Mouse (Mus musculus) adrenal gland, postnatal 4 days (tissue): Measurements from ENCODE around the gene Mrps22. TPM values are rescaled to one million over a fixed set of nuclear protein-coding genes. Genes with fewer than 3 reads are reported as not detected.

Experiments used
- DNase-seq, 2 experiments: peaks; one replicate each; pipeline ENCODE4 v3.0.0; 2021 to 2022; ENCODE audit warnings: low spot score in 2 of 2, mixed read lengths in 2 of 2
- long read RNA-seq, 2 experiments: library from polyadenylated mRNA; stranded (forward); transcript quantifications; one replicate each; pipeline ENCODE4 v2.0.0; 2021
- total RNA-seq, 2 experiments: library from RNA; stranded (reverse); gene quantifications; 2 replicates each; pipeline ENCODE4 v1.2.3; 2021

Gene Mrps22
- 10 to 100 TPM; 48.5 to 56.7 TPM for total RNA-seq
- long read RNA-seq, experiment 1, transcript Mrps22-201 (8 exons, 1,197 nt): major isoform, 33 of 66 reads
- long read RNA-seq, experiment 1, partial matches to known transcripts: 30 of 66 reads
- long read RNA-seq, experiment 1, other reads (novel, unspliced or antisense): 3 of 66 reads
- long read RNA-seq, experiment 2, transcript Mrps22-201 (8 exons, 1,197 nt): major isoform, 37 of 54 reads
- long read RNA-seq, experiment 2, partial matches to known transcripts: 13 of 54 reads
- long read RNA-seq, experiment 2, other reads (novel, unspliced or antisense): 4 of 54 reads

DNA sequence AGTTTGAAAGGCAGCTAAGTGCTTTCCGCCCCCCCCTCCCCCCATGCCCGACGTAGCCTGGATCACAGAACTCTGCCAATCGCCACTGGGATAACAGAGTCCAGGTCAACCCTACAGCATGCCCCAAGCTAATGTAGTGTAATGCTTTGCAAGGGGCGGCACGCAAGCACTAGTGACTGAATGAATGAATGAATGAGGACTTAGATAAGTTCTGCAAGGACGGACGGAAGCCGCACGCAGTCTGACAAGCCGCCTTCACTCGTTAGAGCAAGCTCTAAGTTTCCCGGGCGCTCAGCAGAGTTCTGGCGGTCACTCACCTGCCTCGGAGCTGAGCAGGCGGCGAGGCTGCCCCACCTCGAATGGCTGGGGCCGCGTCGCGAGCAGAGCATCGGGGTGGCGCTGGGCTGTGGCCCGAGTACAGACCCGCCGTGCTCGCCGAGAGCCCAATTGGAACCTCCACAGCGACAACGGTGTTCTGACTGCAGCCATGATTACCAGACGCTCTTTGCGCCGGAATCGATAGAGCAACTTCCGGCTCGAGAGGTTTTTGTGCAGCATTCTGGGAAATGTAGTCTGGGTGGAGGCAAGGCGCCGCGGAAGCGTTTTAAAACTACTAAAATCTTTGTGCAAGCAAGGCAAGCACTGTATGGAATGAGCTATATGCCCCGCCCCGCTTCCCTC, at the start of gene Mrps22:
Gene Mrps22, minus strand, starts transcription at position 505 of the 681 bp plus-strand sequence.
- peak; percentile 37 to 55 for DNase-seq

DNA sequence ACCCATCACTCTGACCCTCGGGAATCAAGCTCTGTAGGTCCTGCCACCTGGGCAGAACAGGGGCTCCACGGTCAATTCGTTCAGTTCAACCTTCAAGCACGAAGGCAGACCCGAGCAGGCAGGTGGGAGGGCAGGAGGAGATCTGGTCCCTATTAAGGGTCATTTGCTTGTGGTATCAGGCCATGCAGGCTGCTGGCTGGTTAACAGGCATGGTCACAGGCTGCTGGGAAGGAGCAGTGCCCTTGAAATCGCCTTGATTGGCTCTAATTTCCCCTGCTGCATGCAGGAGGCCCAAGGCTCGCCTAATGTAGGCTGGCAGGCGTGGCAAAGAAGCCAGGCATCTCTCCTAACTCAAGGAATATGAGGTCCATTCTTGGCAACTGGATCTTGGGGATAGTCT, 49.1 kb upstream of the Mrps22 start:
- DNase-seq: no peak

DNA sequence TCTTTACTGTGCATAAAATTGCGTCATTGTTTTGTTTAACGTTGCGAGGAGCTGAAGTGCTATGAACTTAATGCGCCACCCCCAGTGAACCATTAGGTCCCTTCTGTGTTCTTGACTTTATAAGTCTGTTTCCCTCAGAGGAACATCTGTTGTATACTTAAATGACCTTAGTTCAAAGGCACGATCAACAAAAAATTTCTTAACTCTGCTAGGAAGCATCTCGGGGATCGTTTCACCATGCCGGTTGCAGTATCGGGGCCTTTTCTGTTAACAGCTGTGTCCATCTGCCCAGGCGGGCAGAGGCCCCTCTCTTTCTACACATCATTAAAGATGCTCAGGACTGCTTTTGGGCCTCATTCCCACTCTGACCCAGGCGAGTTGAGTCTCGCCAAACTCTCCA, 46.0 kb upstream of the Mrps22 start:
- no peak for DNase-seq

DNA sequence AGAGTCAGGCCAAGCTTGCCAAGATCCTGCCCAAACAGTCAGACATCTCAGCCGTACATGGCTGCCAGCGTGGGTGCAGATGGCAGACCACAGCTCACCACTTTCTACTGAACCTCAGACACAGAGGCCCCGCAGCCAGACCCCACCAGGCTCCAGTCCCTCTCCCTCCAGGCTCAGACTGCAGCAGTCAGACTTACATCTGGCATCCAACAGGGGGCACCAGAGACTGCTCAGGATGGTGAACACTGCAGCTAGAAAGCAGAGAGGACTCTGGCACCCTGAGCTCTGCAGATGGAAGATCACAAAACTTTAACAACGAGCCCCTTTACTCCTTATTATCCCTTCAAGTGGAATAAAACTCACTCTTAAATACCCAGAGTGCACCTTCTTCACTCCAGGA, 44.3 kb upstream of the Mrps22 start:
- DNase-seq: peak; percentile 27 to 48

DNA sequence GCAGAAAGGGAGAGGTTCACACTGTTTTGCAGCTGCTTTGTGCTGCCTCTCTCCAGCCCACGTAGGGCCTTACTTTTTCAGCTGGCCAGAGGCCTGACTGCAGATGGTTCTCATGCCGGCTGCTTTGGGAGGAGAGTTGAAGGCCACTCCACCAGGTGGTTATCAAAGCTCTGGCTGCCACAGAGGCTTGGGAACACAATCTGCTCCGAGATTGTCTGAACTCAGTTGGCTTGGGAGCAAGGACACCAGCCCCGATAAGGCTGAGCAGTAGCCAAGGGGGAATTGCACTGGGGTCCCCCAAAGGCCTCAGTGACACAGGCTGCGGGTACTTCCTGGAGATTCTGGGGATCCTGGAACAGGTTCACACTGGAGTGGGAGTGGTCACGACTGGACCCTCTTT, 40.7 kb upstream of the Mrps22 start:
- DNase-seq: no peak

DNA sequence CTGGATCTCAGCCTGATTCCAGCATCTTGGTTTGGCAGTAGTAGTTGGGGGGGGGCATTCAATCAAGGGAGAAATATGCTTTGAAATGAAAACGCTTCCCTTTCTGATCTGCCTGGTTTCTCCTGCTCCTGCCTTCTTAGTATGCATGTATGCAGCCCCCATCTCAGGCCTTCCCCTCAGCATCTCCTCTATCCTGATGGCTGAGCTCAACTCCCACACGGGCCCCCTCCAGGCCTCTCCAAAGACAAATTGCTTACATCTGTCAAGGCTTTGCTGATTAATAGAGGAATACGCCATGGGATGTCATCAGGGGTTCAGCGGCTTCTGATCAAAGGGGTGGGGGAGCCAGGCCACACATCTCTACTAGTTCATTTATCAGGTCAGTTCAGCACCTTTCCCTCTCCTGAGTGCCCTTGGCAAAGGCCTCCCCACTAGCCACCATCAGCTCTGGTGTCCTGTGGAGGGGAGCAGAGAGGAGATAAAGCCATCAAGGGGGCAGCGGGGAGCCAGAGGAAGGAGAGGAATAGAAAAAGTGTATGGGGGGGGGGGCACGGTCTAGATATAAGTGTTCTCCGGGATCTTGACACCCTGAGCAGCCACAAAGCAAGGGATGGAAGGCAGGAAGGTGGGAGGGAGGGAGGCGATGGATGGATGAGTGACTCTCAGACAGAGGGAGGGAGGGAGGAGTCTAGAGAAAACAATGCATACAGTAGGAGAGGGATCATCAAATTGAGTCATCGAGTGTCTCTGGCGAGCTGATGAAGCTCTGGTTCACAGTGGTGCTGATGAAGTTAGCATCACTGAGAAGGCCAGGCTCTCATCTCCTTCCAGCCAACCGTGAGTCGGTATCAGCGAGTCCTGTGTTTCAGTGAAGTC, 32.1 kb upstream of the Mrps22 start:
- DNase-seq: no peak

DNA sequence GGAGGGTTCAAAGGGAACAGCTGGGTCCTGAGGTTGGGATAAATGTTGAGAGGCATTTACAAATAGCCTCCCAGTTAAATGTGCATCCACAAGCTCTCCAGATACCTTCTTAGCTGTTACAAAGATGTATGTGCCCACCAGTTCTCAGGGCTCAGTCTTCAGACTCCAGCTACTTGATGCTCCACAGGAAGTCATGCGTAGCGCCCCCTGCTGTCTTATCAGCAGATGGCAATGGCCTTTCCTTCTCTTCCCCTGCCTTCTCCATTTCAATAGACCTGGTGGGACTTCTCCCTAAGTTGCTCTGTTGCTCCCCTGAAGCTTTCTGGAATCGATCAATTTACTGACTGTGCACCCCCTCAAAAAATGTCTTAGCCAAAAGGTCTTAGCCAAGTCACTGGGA, 27.0 kb upstream of the Mrps22 start:
- no peak for DNase-seq

DNA sequence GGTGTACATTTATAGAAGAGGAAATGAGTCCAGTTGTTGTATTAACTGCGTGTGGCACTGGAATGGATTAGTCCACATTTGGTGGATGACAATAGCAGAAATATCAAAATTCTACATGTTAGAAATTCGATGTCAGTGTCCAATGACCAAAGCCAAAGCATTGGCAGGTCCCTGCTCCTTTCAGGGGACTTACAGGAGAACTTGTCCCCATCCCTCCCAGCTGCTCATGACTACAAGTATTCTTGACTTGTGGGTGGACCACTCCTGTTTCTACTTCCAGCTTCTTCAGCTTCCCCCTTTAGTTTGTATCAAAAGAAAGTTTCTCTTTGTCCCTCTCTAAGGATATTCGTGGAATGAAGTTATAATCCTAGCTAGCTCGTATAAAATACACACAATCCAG, 3.4 kb upstream of the Mrps22 start:
- DNase-seq: no peak

DNA sequence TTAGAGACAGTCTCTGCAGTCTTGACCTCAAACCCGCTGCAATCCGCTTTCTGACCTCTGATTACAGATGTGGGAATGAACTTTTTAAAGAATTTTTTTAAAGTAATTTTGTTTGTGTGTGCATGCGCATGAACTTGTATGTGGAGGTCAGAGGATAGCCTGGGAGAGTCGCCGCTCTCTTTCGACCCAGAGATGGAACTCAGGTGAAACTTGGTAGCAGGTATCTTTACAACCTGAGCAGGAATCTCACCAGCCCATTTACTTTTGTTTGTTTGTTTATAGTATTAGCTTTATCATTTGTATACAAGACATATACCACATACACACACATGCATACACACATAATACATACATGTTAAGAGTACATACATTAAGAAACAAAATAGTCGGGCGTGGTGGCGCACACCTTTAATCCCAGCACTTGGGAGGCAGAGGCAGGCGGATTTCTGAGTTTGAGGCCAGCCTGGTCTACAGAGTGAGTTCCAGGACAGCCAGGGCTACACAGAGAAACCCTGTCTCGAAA, 438 bp upstream of the Mrps22 start:
- DNase-seq: no peak

DNA sequence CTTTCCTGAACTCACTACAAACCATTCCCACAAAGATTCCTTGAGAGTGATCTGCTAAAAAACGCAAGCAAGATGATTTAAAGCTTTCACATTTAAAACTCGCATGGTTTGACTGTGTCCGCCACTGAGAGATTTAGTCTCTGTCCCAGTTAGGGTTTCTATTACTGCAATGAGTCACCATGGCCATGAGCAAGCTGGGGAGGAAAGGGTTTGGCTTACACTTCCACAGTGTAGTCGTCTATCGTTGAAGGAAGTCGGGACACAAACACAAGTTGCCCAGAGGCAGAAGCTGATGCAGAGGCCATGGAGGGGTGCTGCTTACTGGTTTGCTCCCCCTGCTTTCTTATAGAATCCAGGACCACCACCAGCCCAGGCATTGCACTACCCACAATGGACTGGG, 1.4 kb downstream of the Mrps22 start:
- DNase-seq: no peak

DNA sequence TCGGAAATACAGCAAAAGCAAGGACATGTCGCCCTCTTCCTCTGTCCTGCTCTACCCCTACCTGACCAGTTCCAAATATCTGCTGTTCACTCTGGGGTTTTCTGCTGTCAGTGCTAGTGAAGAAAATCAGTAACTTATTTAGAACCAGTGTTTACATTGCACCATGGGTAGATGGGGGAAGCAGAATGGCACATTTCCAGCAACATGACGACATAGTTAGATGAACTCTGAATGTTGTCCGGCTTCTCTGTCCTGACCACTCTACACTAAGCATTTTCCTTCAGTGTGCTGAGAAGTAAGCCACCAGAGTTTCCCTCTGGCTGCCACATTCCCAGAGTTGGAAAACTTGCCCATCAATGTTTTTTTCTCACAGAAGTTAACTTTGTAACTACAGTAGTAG, 17.6 kb downstream of the Mrps22 start:
- no peak for DNase-seq

DNA sequence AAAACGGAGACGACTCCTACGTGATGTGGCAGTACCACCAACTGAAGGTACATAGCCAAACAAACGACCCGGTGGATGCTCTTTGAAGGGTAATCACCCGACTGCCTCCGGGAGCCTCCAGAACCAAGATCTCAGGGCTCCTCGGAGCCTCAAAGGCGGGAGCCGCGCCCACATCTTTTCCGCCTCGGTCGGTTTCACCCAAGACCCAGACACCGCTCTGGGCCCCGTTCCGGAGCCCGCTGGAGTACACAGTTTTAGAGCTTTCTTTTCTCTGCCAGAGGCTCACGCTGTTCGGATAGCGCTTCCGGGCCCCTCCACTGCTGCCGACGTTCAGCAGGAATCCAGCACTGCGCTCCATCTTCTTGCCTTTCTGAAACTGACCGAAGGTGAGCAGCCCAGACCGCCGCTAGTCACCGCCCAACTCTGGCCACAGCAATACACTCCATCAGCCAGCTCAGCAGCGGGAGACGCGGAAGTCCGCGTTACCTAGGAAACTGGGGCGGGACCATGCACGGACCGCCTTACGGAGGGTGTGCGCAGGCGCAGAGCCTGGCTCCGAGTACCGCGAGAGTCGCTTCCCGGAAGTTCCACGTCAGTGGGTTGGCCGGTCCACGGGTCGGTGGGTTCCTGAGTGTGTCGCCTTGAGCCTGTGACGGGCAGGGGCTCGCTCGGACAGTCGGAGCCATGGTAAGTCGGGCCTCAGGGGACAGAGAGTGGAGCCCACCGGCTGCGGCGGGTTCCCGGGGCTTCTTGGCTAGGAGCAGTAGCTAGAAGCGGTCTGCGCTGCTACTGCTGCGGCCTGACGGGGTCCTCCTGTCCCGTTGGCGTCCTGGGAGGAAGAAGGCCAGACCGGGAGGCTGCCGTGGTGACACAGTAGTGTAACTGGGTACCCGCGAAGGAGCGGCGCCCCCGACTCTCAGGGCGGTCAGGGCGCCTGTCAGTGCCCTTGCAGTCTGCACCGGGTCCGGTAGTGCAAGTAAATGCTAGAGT, 38.0 kb downstream of the Mrps22 start, which contains the start of gene Copb2:
Gene Copb2, plus strand, starts transcription at position 585 of the 990 bp plus-strand sequence.
- peak; percentile 97 to 98 for DNase-seq

DNA sequence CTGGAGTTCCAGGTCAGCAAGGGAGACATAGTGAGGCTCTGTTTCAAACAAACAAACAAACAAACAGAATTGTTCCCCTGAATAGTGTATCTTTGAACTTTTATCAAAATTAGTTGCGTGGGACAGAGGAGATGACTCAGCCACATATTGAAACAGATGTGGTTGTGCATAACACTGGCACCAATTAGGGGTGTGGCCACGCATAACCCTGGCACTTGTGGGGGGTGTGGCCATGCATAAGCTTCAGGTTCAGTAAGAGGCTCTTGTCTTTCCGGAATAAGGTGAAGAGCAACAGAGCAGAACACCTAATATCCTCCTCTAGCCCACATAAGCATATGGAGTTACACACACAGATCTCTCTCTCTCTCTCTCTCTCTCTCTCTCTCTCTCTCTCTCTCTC, 57.4 kb downstream of the Mrps22 start:
- DNase-seq: no peak

Other genes with a start within 250 kb of the Mrps22 start
- 10 to 100 TPM; 20.8 to 23.0 TPM for gene Rbp1, start 178.7 kb downstream of the Mrps22 start, total RNA-seq
- gene Rbp2, start 115.5 kb downstream of the Mrps22 start, total RNA-seq: under 1 TPM in 1 of 2 experiments, not detected in 1; 0.99 TPM
- 100 to 1,000 TPM; 131 to 141 TPM for gene Copb2, start 37.9 kb downstream of the Mrps22 start, total RNA-seq
- gene Prr23a1, start 240.8 kb upstream of the Mrps22 start, total RNA-seq: not detected